Mouse (Mus musculus) small intestine, adult 2 months (tissue): Measurements from ENCODE around the gene Klk1b4. TPM values are rescaled to one million over a fixed set of nuclear protein-coding genes. Genes with fewer than 3 reads are reported as not detected.

Experiments
- H3K27ac ChIP-seq: fragments of 200-500 bp; 2 replicates; pipeline ENCODE4 v1.5.1; 2012; ENCODE audit warnings: low read depth, low read length, control low read depth, inconsistent platforms; ENCODE audit not compliant: insufficient read depth
- H3K27me3 ChIP-seq: fragments of 200-500 bp; 2 replicates; pipeline ENCODE4 v1.6.1; 2012; ENCODE audit warnings: mild to moderate bottlenecking, moderate library complexity, low read length, inconsistent platforms; ENCODE audit not compliant: control insufficient read depth, insufficient read depth
- H3K36me3 ChIP-seq: fragments of 200-500 bp; 2 replicates; pipeline ENCODE4 v1.6.1; 2012; ENCODE audit warnings: mild to moderate bottlenecking, low read length, control low read depth, inconsistent platforms; ENCODE audit not compliant: control insufficient read depth, insufficient read depth
- H3K4me1 ChIP-seq: fragments of 200-500 bp; 2 replicates; pipeline ENCODE4 v1.6.1; 2012; ENCODE audit warnings: low read length, inconsistent platforms, mixed read lengths; ENCODE audit not compliant: control insufficient read depth, insufficient read depth, insufficient read length
- H3K4me3 ChIP-seq: fragments of 200-500 bp; 2 replicates; pipeline ENCODE4 v1.5.1; 2012; ENCODE audit warnings: low read depth, mild to moderate bottlenecking, control low read depth, inconsistent platforms, low read length, moderate library complexity
- CTCF ChIP-seq: fragments of 200-500 bp; IDR thresholded peaks from 2 replicates; pipeline ENCODE4 v1.5.1; 2012; ENCODE audit warnings: low read depth, mild to moderate bottlenecking, control low read depth, inconsistent platforms, low read length, moderate library complexity, mixed read lengths; ENCODE audit not compliant: insufficient replicate concordance, insufficient read length; ENCODE audit errors: extremely low read depth
- POLR2A ChIP-seq: fragments of 200-500 bp; IDR thresholded peaks from 2 replicates; pipeline ENCODE4 v1.6.1; 2012; ENCODE audit warnings: low read depth, mild to moderate bottlenecking, control low read depth, inconsistent platforms, low read length, moderate library complexity
- WGBS: fragments of 180-500 bp; shearing (Covaris S2); methylation state at CpG from one replicate; pipeline ENCODE4 v1.1.7; 2018; 5-methylcytosine and 5-hydroxymethylcytosine counted together
- polyA plus RNA-seq: library from polyadenylated mRNA; depleted of rRNA; stranded (reverse); fragments of >200 nt; gene quantifications from 2 replicates; pipeline ENCODE4 v1.2.3, GENCODE M21; 2012

The Klk1b4 gene
- polyA plus RNA-seq, 1 experiment, result not detected

- WGBS, result 7% methylated on average over 1 of the region's 1 CpGs
- Histone ChIP-seq H3K36me3 (no peaks in the 10 kb centered on the region), H3K4me3 (no peak within 1 kb of the TSS), H3K4me1 (peaks cover 13% of the 10 kb centered on the region; the same call in 1 of the 2 replicates), H3K27ac (peak within 1 kb of the TSS; percentile 2; the same call in 1 of the 2 replicates), H3K27me3 (no peaks in the 10 kb centered on the region)
- TF ChIP-seq CTCF, result no peak
- TF ChIP-seq POLR2A, result no peak
Observed at GRCm38 (mm10) chr7:44225076-44225475, 17.8 kb downstream of the Klk1b4 start, which contains the start of gene Klk1. Gene Klk1, plus strand, starts transcription at chr7:44225360.

- TF ChIP-seq POLR2A, result no peak
- no peak for TF ChIP-seq CTCF
- 62% methylated on average over 3 of the region's 3 CpGs for WGBS
- no peak within 1 kb of the TSS for H3K4me3 ChIP-seq
- H3K4me1 ChIP-seq, result peaks cover 3% of the 10 kb centered on the region; the same call in 1 of the 2 replicates
- H3K27me3 ChIP-seq, result no peaks in the 10 kb centered on the region
- H3K27ac ChIP-seq, result no peak within 1 kb of the TSS
- no peaks in the 10 kb centered on the region for H3K36me3 ChIP-seq
Observed at GRCm38 (mm10) chr7:44235909-44236308, 28.7 kb downstream of the Klk1b4 start, which contains the start of gene Gm36864. Gene Gm36864, plus strand, starts transcription at chr7:44236177.

- H3K4me3 ChIP-seq, result no peak overlapping the region
- no peaks in the 10 kb centered on the region for H3K27me3 ChIP-seq
- peaks cover 6% of the 10 kb centered on the region; the same call in 1 of the 2 replicates for H3K4me1 ChIP-seq
- WGBS, result 60% methylated on average over 2 of the region's 2 CpGs
- no peak overlapping the region for H3K27ac ChIP-seq
- H3K36me3 ChIP-seq, result no peaks in the 10 kb centered on the region
- TF ChIP-seq CTCF, result no peak
- TF ChIP-seq POLR2A, result no peak
Observed at GRCm38 (mm10) chr7:44239913-44240312, 32.7 kb downstream of the Klk1b4 start.

- H3K27me3 ChIP-seq, result no peaks in the 10 kb centered on the region
- TF ChIP-seq POLR2A (no peak), CTCF (no peak)
- no peak overlapping the region for H3K4me3 ChIP-seq
- H3K36me3 ChIP-seq, result no peaks in the 10 kb centered on the region
- peaks cover 11% of the 10 kb centered on the region; the same call in 1 of the 2 replicates for H3K4me1 ChIP-seq
- WGBS, result 16% methylated on average over 1 of the region's 1 CpGs
- H3K27ac ChIP-seq, result peak overlapping the region; percentile 64
Observed at GRCm38 (mm10) chr7:44240712-44241111, 33.5 kb downstream of the Klk1b4 start.

- WGBS, result 66% methylated on average over 2 of the region's 2 CpGs
- no peaks in the 10 kb centered on the region for H3K36me3 ChIP-seq
- peaks cover 11% of the 10 kb centered on the region; the same call in 1 of the 2 replicates for H3K4me1 ChIP-seq
- peak overlapping the region; percentile 64; the same call in 1 of the 2 replicates for H3K27ac ChIP-seq
- no peaks in the 10 kb centered on the region for H3K27me3 ChIP-seq
- TF ChIP-seq POLR2A, result no peak
- no peak for TF ChIP-seq CTCF
- no peak overlapping the region for H3K4me3 ChIP-seq
Observed at GRCm38 (mm10) chr7:44241163-44241562, 33.9 kb downstream of the Klk1b4 start.

- WGBS, result 52% methylated on average over 1 of the region's 1 CpGs
- Histone ChIP-seq H3K4me3 (no peak overlapping the region), H3K27ac (no peak overlapping the region), H3K4me1 (peaks cover 11% of the 10 kb centered on the region; the same call in 1 of the 2 replicates), H3K36me3 (peaks cover 3% of the 10 kb centered on the region; the same call in 1 of the 2 replicates), H3K27me3 (no peaks in the 10 kb centered on the region)
- TF ChIP-seq CTCF (no peak), POLR2A (no peak)
Observed at GRCm38 (mm10) chr7:44244080-44244479, 36.8 kb downstream of the Klk1b4 start.

- TF ChIP-seq CTCF, result no peak
- peak; percentile 91 for TF ChIP-seq POLR2A
- Histone ChIP-seq H3K4me3 (peak within 1 kb of the TSS; percentile 75), H3K27ac (peak within 1 kb of the TSS; percentile 57), H3K4me1 (peaks cover 5% of the 10 kb centered on the region), H3K27me3 (no peaks in the 10 kb centered on the region), H3K36me3 (peaks cover 20% of the 10 kb centered on the region)
- WGBS, result under 1% methylated on average over 62 of the region's 62 CpGs
Observed at GRCm38 (mm10) chr7:44246055-44246983, 39.1 kb downstream of the Klk1b4 start, which contains the start of the genes 1700028J19Rik and 2410002F23Rik. Gene 1700028J19Rik, minus strand, starts transcription at chr7:44246695. Gene 2410002F23Rik, plus strand, starts transcription at chr7:44246722.
